Mouse (Mus musculus) mouse embryonic stem cell (cell line): ENCODE measurements around the gene Arpc4.

Experiments used
- in situ Hi-C, 2 experiments: fragments of 300-500 bp; cut with MboI; formaldehyde crosslinking; loops; 1 replicate in 1 of 2; 3 replicates in 1 of 2; pipeline ENCODE4 v1.14.3; 2019 to 2020; ENCODE audit warnings: low sequenced_read_pairs in 2 of 2, low pct_unique_long_range_greater_than_20kb in 1 of 2, mixed read lengths in 1 of 2; ENCODE audit not compliant: unreplicated experiment in 1 of 2

The Arpc4 gene

GRCm38 (mm10) chr6:113393951-113394350 lies 16.0 kb downstream of the Arpc4 start:
- in situ Hi-C loops = no loop called here

GRCm38 (mm10) chr6:113394811-113395210 lies 16.9 kb downstream of the Arpc4 start:
- in situ Hi-C loops = no loop called here

GRCm38 (mm10) chr6:113395501-113395900 lies 17.6 kb downstream of the Arpc4 start:
- in situ Hi-C loops = no loop called here

GRCm38 (mm10) chr6:113396270-113397030 lies 18.5 kb downstream of the Arpc4 start:
- in situ Hi-C loops = no loop called here

GRCm38 (mm10) chr6:113402094-113402493 lies 24.2 kb downstream of the Arpc4 start:
- in situ Hi-C loops = no loop called here

- in situ Hi-C loops = no loop called here
Observed at GRCm38 (mm10) chr6:113404649-113405448, 26.9 kb downstream of the Arpc4 start.

- in situ Hi-C loops = no loop called here
Observed at GRCm38 (mm10) chr6:113405483-113405882, 27.6 kb downstream of the Arpc4 start.

- in situ Hi-C loops = no loop called here
Observed at GRCm38 (mm10) chr6:113406683-113407082, 28.8 kb downstream of the Arpc4 start.

GRCm38 (mm10) chr6:113410001-113410400 lies 32.1 kb downstream of the Arpc4 start:
- in situ Hi-C loops = no loop called here

GRCm38 (mm10) chr6:113416416-113416815 lies 38.5 kb downstream of the Arpc4 start:
- in situ Hi-C loops = no loop called here

- in situ Hi-C loops = no loop called here
Observed at GRCm38 (mm10) chr6:113418441-113419198, 40.7 kb downstream of the Arpc4 start.

- in situ Hi-C loops = no loop called here
Observed at GRCm38 (mm10) chr6:113419199-113419587, 41.3 kb downstream of the Arpc4 start, which contains the start of gene Rpusd3. Rpusd3 (minus strand) TSS chr6:113419340.

GRCm38 (mm10) chr6:113423000-113423399 lies 45.1 kb downstream of the Arpc4 start:
- in situ Hi-C loops = no loop called here

- in situ Hi-C loops = no loop called here
Observed at GRCm38 (mm10) chr6:113424187-113424586, 46.3 kb downstream of the Arpc4 start.

GRCm38 (mm10) chr6:113426696-113427095 lies 48.8 kb downstream of the Arpc4 start:
- in situ Hi-C loops = no loop called here

- in situ Hi-C loops = no loop called here
Observed at GRCm38 (mm10) chr6:113427397-113427796, 49.5 kb downstream of the Arpc4 start.

- in situ Hi-C loops = no loop called here
Observed at GRCm38 (mm10) chr6:113428006-113428405, 50.1 kb downstream of the Arpc4 start.

- in situ Hi-C loops = no loop called here
Observed at GRCm38 (mm10) chr6:113429965-113430364, 52.0 kb downstream of the Arpc4 start.

- in situ Hi-C loops = no loop called here
Observed at GRCm38 (mm10) chr6:113430846-113431245, 52.9 kb downstream of the Arpc4 start.
